Mouse (Mus musculus) erythroblast, embryonic 14.5 days (primary cell): ENCODE results near the gene Ptpn3.

ENCODE experiments used
- GATA1 ChIP-seq: IDR thresholded peaks from 2 replicates; pipeline ENCODE4 v1.6.1; 2012; ENCODE audit warnings: low read length, inconsistent platforms, mixed read lengths
- TAL1 ChIP-seq: IDR thresholded peaks from 3 replicates; pipeline ENCODE4 v1.6.1; 2012; ENCODE audit warnings: low read length, inconsistent platforms, mixed read lengths

GRCm38 (mm10) chr4:57298181-57298580 is 3.5 kb downstream of the Ptpn3 start:
- TF ChIP-seq GATA1 = no peak
- TF ChIP-seq TAL1 = no peak
